Mouse (Mus musculus) hindbrain, embryonic 14.5 days (tissue): ENCODE results near the gene Olfr1444. TPM values are rescaled to one million over a fixed set of nuclear protein-coding genes. Genes with fewer than 3 reads are reported as not detected.

ENCODE experiments used
- ATAC-seq: fragments of 200-750 bp; cut with Nextera tagmentation; 2 replicates; pipeline ENCODE4 v1.8.0; 2017; ENCODE audit warnings: moderate number of reproducible peaks, mild to moderate bottlenecking, moderate TSS enrichment, moderate library complexity; ENCODE audit not compliant: low FRiP score
- DNase-seq: peaks from one replicate; pipeline ENCODE4 v3.0.0-alpha.2; 2015; ENCODE audit warnings: low spot score
- H3K27ac ChIP-seq: fragments of 300-500 bp; sonication (generic); 2 replicates; pipeline ENCODE4 v1.5.1; 2014; ENCODE audit warnings: mild to moderate bottlenecking, moderate library complexity
- H3K27me3 ChIP-seq: fragments of 300-500 bp; sonication (generic); 2 replicates; pipeline ENCODE4 v1.6.1; 2014; ENCODE audit warnings: mild to moderate bottlenecking, low read length, mixed read lengths; ENCODE audit not compliant: control insufficient read depth, insufficient read depth
- H3K36me3 ChIP-seq: fragments of 300-500 bp; sonication (generic); replicated peaks from 2 replicates; pipeline ENCODE4 v1.6.1; 2014; ENCODE audit not compliant: control insufficient read depth, insufficient read depth
- H3K4me1 ChIP-seq: fragments of 300-500 bp; sonication (generic); replicated peaks from 2 replicates; pipeline ENCODE4 v1.6.1; 2014; ENCODE audit warnings: antibody characterized with exemption, low read length, mixed read lengths; ENCODE audit not compliant: control insufficient read depth, insufficient read depth
- H3K4me2 ChIP-seq: fragments of 300-500 bp; sonication (generic); replicated peaks from 2 replicates; pipeline ENCODE4 v1.6.1; 2014; ENCODE audit warnings: mild to moderate bottlenecking, moderate library complexity
- H3K4me3 ChIP-seq: fragments of 300-500 bp; sonication (generic); replicated peaks from 2 replicates; pipeline ENCODE4 v1.5.1; 2014; ENCODE audit warnings: mild to moderate bottlenecking, low read length
- H3K9ac ChIP-seq: fragments of 300-500 bp; sonication (generic); 2 replicates; pipeline ENCODE4 v1.6.1; 2014
- H3K9me3 ChIP-seq: fragments of 300-500 bp; sonication (generic); 2 replicates; pipeline ENCODE4 v1.6.1; 2016; ENCODE audit warnings: low read length; ENCODE audit not compliant: control insufficient read depth
- WGBS: fragments of 180-500 bp; shearing (Covaris S2); extraction: QIAGEN DNeasy Blood & Tissue Kit; methylation state at CpG from one replicate; pipeline ENCODE4 v1.1.7; 2014; 5-methylcytosine and 5-hydroxymethylcytosine counted together
- polyA plus RNA-seq: library from polyadenylated mRNA; unstranded; fragments of >200 nt; fragmentation: Nextera tagmentation; extraction: Ambion mirVana; gene quantifications from 2 replicates; pipeline ENCODE4 v1.2.1, GENCODE M21; 2014

Gene Olfr1444
- polyA plus RNA-seq, 1 experiment from 2014 or later = not detected

DNA sequence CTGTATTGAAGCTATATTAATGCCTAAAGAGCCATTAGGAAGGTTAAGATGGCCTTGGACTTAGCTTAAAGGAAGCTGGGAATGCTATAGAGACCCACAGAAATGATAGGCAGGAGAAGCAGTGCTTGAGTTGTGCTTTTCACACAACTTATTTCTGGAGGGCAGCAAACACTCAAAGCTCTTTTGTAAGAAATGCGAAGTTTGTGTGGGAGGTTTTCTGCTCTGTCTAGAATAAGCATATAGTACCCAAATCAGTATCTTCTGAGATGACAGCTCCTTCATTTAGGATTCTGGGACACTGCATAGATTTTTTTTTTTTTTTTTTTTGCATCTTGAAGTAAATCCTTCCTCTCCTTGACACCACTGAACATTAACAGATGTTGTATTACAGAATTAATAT is 18.6 kb upstream of the Olfr1444 start:
- 85% methylated on average over 1 of the region's 1 CpGs for WGBS
- H3K36me3 ChIP-seq = no peaks in the 10 kb centered on the region
- H3K27me3 ChIP-seq = no peaks in the 10 kb centered on the region
- H3K9ac ChIP-seq = no peak overlapping the region
- ATAC-seq = no peak
- H3K27ac ChIP-seq = no peak overlapping the region
- DNase-seq = no peak
- no peaks in the 10 kb centered on the region for H3K9me3 ChIP-seq
- H3K4me1 ChIP-seq = no peaks in the 10 kb centered on the region
- no peak overlapping the region for H3K4me3 ChIP-seq
- H3K4me2 ChIP-seq = no peak overlapping the region

DNA sequence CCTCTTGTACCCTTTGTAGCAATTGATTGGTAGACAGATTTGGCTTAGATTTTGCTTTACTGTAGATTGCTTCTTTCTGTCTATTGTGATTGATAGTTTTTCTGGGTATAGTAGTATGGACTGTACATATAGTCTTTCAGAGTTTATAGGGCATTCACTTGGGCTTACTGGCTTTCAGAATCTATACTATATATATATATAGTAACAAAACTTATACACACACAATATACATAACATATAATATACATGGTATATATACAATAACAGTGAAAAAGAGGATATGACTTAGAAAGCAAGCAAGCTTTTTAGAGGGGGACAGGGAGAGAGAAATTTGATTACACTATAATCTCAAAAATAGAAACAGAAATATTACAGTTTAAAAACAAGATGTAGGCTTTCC is 10.7 kb upstream of the Olfr1444 start, which contains the start of gene Gm5244:
Gene Gm5244, plus strand, starts transcription at position 301 of the 400 bp plus-strand sequence.
- Histone ChIP-seq H3K9ac (no peak within 1 kb of the TSS), H3K27ac (no peak within 1 kb of the TSS), H3K27me3 (no peaks in the 10 kb centered on the region), H3K4me2 (no peak within 1 kb of the TSS), H3K36me3 (no peaks in the 10 kb centered on the region), H3K9me3 (no peaks in the 10 kb centered on the region), H3K4me1 (no peaks in the 10 kb centered on the region), H3K4me3 (no peak within 1 kb of the TSS)
- ATAC-seq (no peak), DNase-seq (no peak)

- no peak within 1 kb of the TSS for H3K4me2 ChIP-seq
- no peaks in the 10 kb centered on the region for H3K36me3 ChIP-seq
- no peaks in the 10 kb centered on the region for H3K9me3 ChIP-seq
- no peak within 1 kb of the TSS for H3K4me3 ChIP-seq
- no peak within 1 kb of the TSS for H3K9ac ChIP-seq
- no peak within 1 kb of the TSS for H3K27ac ChIP-seq
- ATAC-seq (no peak), DNase-seq (no peak)
- WGBS = 93% methylated on average over 2 of the region's 2 CpGs
- no peaks in the 10 kb centered on the region for H3K27me3 ChIP-seq
- no peaks in the 10 kb centered on the region for H3K4me1 ChIP-seq
These were observed 26.5 kb downstream of the Olfr1444 start, which contains the start of gene Olfr1445 for GRCm38 (mm10) chr19:12883555-12883954. Olfr1445 (plus strand) TSS chr19:12883855.

- H3K9ac ChIP-seq = no peak within 1 kb of the TSS
- H3K36me3 ChIP-seq = no peaks in the 10 kb centered on the region
- no peak within 1 kb of the TSS for H3K4me2 ChIP-seq
- H3K4me1 ChIP-seq = no peaks in the 10 kb centered on the region
- no peaks in the 10 kb centered on the region for H3K9me3 ChIP-seq
- no peak within 1 kb of the TSS for H3K27ac ChIP-seq
- WGBS = 88% methylated on average over 1 of the region's 1 CpGs
- H3K27me3 ChIP-seq = no peaks in the 10 kb centered on the region
- DNase-seq = no peak
- H3K4me3 ChIP-seq = no peak within 1 kb of the TSS
- ATAC-seq = no peak
These were observed 36.3 kb downstream of the Olfr1444 start, which contains the start of gene Olfr1446 for GRCm38 (mm10) chr19:12893424-12893823. Olfr1446 (minus strand) TSS chr19:12893524.

DNA sequence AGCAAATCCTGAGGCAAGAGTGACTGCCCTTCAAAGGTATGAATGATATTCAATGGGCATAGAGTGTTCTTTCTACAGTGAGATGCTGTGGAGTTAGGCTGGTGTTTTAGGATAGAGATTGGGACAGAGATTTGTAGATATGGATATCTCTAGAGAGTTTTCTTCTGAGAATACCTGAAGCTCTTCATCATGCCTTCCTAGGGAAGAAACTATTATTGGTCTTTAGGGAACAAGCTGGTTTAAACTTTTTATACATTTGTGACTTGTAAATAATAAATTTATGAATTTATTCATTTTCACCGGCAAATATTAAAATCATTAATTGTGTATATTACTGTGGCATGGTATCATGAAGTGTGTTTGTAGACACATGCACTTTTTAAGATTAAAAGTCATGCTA is 46.6 kb downstream of the Olfr1444 start, which contains the start of gene Olfr1447:
Gene Olfr1447, minus strand, starts transcription at position 101 of the 400 bp plus-strand sequence.
- 96% methylated on average over 1 of the region's 1 CpGs for WGBS
- H3K9me3 ChIP-seq = 0 out of 2 replicates have a peak, but pooled peaks cover 4% of the 10 kb centered on the region

More for the DNA sequence above, 46.6 kb downstream of the Olfr1444 start, which contains the start of gene Olfr1447:
- H3K4me3 ChIP-seq = no peak within 1 kb of the TSS
- no peak for DNase-seq
- H3K27me3 ChIP-seq = no peaks in the 10 kb centered on the region
- no peaks in the 10 kb centered on the region for H3K4me1 ChIP-seq
- no peak within 1 kb of the TSS for H3K9ac ChIP-seq
- H3K27ac ChIP-seq = no peak within 1 kb of the TSS
- no peak for ATAC-seq
- no peaks in the 10 kb centered on the region for H3K36me3 ChIP-seq
- no peak within 1 kb of the TSS for H3K4me2 ChIP-seq

Other genes with a start within 250 kb of the Olfr1444 start
- not detected in 2 replicates for gene Glyat, start 224.0 kb upstream of the Olfr1444 start, polyA plus RNA-seq
- gene Olfr1442, start 186.8 kb upstream of the Olfr1444 start, polyA plus RNA-seq = not detected in 2 replicates
- gene Olfr1443, start 179.2 kb upstream of the Olfr1444 start, polyA plus RNA-seq = not detected in 2 replicates
- gene Keg1, start 161.5 kb upstream of the Olfr1444 start, polyA plus RNA-seq = not detected in 2 replicates
- gene Cntf, start 91.7 kb upstream of the Olfr1444 start, polyA plus RNA-seq = 0.39 TPM in 1 of 2 replicates, not detected in the other
- 8.5 and 9.6 TPM in 2 replicates for gene Zfp91, start 61.2 kb upstream of the Olfr1444 start, polyA plus RNA-seq
- 0.83 and 1.1 TPM in 2 replicates for gene Lpxn, start 61.1 kb upstream of the Olfr1444 start, polyA plus RNA-seq
- gene Gm5244, start 10.6 kb upstream of the Olfr1444 start, polyA plus RNA-seq = not detected in 2 replicates
- not detected in 2 replicates for gene Olfr1445, start 26.6 kb downstream of the Olfr1444 start, polyA plus RNA-seq
- not detected in 2 replicates for gene Olfr1446, start 36.2 kb downstream of the Olfr1444 start, polyA plus RNA-seq
- gene Olfr1447, start 46.5 kb downstream of the Olfr1444 start, polyA plus RNA-seq = not detected in 2 replicates
- gene Olfr1448, start 67.1 kb downstream of the Olfr1444 start, polyA plus RNA-seq = not detected in 2 replicates
- not detected in 2 replicates for gene Olfr1449, start 73.6 kb downstream of the Olfr1444 start, polyA plus RNA-seq
- gene Olfr1450, start 93.0 kb downstream of the Olfr1444 start, polyA plus RNA-seq = not detected in 2 replicates
- gene Olfr1451, start 137.7 kb downstream of the Olfr1444 start, polyA plus RNA-seq = not detected in 2 replicates
- gene Olfr1453, start 171.0 kb downstream of the Olfr1444 start, polyA plus RNA-seq = not detected in 2 replicates
- gene Olfr1454, start 203.3 kb downstream of the Olfr1444 start, polyA plus RNA-seq = not detected in 2 replicates
- not detected in 2 replicates for gene Olfr1457, start 240.6 kb downstream of the Olfr1444 start, polyA plus RNA-seq
- not detected in 2 replicates for gene Olfr1458, start 249.5 kb downstream of the Olfr1444 start, polyA plus RNA-seq